Comparison of ENCODE assay signal across 7 mouse cellular contexts in the genomic region with DNA sequence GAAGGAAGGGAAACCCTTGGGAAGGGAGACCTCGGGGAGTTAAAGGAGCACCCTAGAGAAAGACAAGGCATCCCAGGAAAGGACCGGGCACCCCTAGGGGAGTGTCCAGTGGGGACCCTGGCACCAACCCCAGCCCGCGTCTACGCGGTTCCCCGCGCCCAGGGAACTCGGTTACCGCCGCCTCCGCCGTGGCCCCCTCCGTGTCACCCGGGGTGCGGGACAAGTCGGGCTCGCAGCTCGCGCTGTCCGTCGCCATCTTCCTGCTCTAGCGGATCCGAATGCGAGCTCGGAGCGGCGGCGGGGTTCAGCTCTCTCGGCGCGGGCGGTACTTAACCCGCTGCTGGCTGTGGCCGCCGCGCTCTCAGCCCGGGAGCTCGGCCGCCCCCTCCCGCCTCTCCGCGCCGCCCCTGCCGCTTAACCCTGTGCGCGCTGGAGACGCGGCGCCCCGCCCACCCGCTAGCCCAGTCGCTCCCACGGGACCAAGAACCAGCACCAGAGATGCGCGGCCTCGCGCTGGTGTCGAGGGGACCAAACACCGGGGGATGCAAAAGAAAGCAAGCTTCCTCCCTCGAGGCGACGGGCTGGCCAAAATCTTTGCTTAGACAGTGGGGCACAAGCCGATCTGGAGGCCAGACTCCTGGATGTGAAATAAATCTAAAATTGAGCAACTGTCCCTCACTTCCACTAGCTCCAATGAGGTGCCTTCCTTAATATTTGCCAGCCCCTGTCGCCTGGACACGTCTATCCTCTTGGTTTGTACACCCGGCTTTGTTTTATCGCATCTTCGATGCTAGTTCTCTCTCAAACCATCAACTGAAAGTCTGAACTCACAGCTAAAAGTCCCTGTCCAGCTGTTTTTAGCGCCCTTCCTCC. TPM values are rescaled to one million over a fixed set of nuclear protein-coding genes. Genes with fewer than 3 reads are reported as not detected.
A peak's percentile ranks its signal among the peaks of the same experiment; 100 is the strongest.
DNase-seq lines count a peak whose midpoint lies in the region; ATAC-seq and TF ChIP-seq lines count a peak whose summit lies in the region.

A gene (minus strand): TSS at position 364 of the 873 bp plus-strand sequence.

- DNase-seq in adrenal gland, postnatal 25 days: peak; percentile 83
- peak; percentile 84 for DNase-seq in embryo, embryonic 10 days (ENCODE audit: low spot score)
- peak; percentile 74 for DNase-seq in gastrocnemius, postnatal 14 days
- DNase-seq in hindbrain, postnatal 0 days (ENCODE audit: low spot score): peak; percentile 87
- peak; percentile 71 to 91 for DNase-seq in left cerebral cortex, postnatal 10 days (ENCODE audit: extremely low spot score in 1 of 2, low spot score in 2 of 2)
- peak; percentile 86 for DNase-seq in right cerebral cortex, postnatal 4 days

- intact Hi-C loops in gastrocnemius, postnatal 14 days (cut with DNase I; ENCODE audit: low total_unique reads): no loop called here
- intact Hi-C loops in left cerebral cortex, postnatal 10 days (cut with DNase I): loop anchor here (5.0 to 10.0 kb wide), 3 partner anchors 87 to 303 kb away; no protein-coding TSS in a partner anchor

- H3K36me3 ChIP-seq in hindbrain, postnatal 0 days (ENCODE audit: insufficient read depth, low read length): no peaks in the 10 kb centered on the region

- H3K27me3 ChIP-seq in hindbrain, postnatal 0 days (ENCODE audit: insufficient read depth, low read length): no peaks in the 10 kb centered on the region

- TF ChIP-seq CTCF in hindbrain, postnatal 0 days (IDR thresholded peaks at IDR 0.05; ENCODE audit: low read depth): no peak

- H3K4me3 ChIP-seq in hindbrain, postnatal 0 days (ENCODE audit: low read length): peak within 1 kb of the TSS; percentile 76

- H3K9me3 ChIP-seq in hindbrain, postnatal 0 days (ENCODE audit: low read length): 0 out of 2 replicates have a peak, but pooled peaks cover 2% of the 10 kb centered on the region

- H3K4me2 ChIP-seq in hindbrain, postnatal 0 days (ENCODE audit: low read depth, low read length): peak within 1 kb of the TSS; percentile 64

- H3K27ac ChIP-seq in hindbrain, postnatal 0 days: peak within 1 kb of the TSS; percentile 83

- under 1% methylated on average over 64 of the region's 70 CpGs for WGBS in hindbrain, postnatal 0 days

- ATAC-seq in hindbrain, postnatal 0 days: peak; percentile 93
- peak; percentile 20 for ATAC-seq in megakaryocyte progenitor cell, adult 5-6 weeks (replicated peaks; ENCODE audit: poor library complexity)

- peaks cover 4% of the 10 kb centered on the region; the same call in 1 of the 2 replicates for H3K4me1 ChIP-seq in hindbrain, postnatal 0 days (ENCODE audit: insufficient read depth, low read length)

- peak within 1 kb of the TSS; percentile 87 for H3K9ac ChIP-seq in hindbrain, postnatal 0 days (replicated peaks; ENCODE audit: low read length)

RNA-seq across cellular contexts. Expression of the gene that starts here (rescaled TPM):
- 88.7 and 111 TPM in 2 replicates for total RNA-seq in adrenal gland, postnatal 25 days (2021)
- total RNA-seq in gastrocnemius, postnatal 14 days (2021): 1 to 10 TPM; 2.1 to 2.7 TPM
- total RNA-seq in hindbrain, postnatal 0 days (2014; rRNA removed): 23.1 and 24.0 TPM in 2 replicates
- 30.8 and 37.6 TPM in 2 replicates for polyA plus RNA-seq in hindbrain, postnatal 0 days (2015; fragmentation: Nextera tagmentation; extraction: Ambion mirVana)
- total RNA-seq in left cerebral cortex, postnatal 10 days (2021): 100 to 1,000 TPM; 122 to 131 TPM
- not detected in 2 replicates for total RNA-seq in megakaryocyte progenitor cell, adult 5-6 weeks (2015)
- total RNA-seq in megakaryocyte progenitor cell, adult 5-6 weeks (2017): 0.10 TPM in 1 of 2 replicates, not detected in the other

Comparison
In these comparisons a context has a peak if more than half of its experiments do, and no peak if none do; other contexts are left out.
1. Peak in every context shown above with its lines: DNase-seq, ATAC-seq, H3K4me3 ChIP-seq and H3K27ac ChIP-seq.
2. Peak in ATAC-seq in megakaryocyte progenitor cell, adult 5-6 weeks; RNA of the gene not detected or under 1 TPM.